Mouse (Mus musculus): ENCODE results near the gene Evl.

DNA sequence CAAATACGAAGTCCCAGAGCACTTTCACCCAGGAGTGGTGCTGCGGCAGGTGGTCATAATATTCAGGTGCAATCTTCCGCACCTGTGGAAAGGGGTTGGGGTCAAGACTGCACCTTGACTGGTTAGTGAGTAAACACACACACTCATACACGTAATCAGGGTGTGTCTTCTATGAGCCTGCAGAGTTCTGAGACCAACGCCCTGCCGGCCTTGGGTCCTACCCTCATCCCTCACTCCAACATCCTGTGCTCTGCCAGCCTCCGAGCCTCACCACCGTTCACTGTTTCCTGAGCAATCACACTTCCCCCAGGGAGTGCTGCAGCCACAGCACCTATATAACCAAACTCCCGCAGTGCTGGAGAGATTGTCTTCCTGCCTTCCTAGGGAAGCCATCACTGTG lies 136.0 kb downstream of the Evl start:
- TF ChIP-seq POLR2A (IDR thresholded peaks at IDR 0.05; ENCODE audit: insufficient read length, low read depth), result no peak
- TF ChIP-seq MYOD1 (IDR thresholded peaks at IDR 0.05; ENCODE audit: control insufficient read depth in 1 of 3, insufficient read length in 2 of 3, low read depth in 2 of 3), result no peak
- TF ChIP-seq MAX (IDR thresholded peaks at IDR 0.05; ENCODE audit: low read depth), result no peak
- TF ChIP-seq USF1 (IDR thresholded peaks at IDR 0.05; ENCODE audit: low read depth), result no peak
- no peak for TF ChIP-seq E2F4 (IDR thresholded peaks at IDR 0.05; ENCODE audit: insufficient read depth)
- TF ChIP-seq TCF12 (IDR thresholded peaks at IDR 0.05; ENCODE audit: insufficient read depth, poor library complexity, severe bottlenecking), result no peak
- no peak for TF ChIP-seq REST (IDR thresholded peaks at IDR 0.05; ENCODE audit: insufficient read depth, insufficient read length)
- TF ChIP-seq CEBPB (IDR thresholded peaks at IDR 0.05; ENCODE audit: insufficient read depth, poor library complexity, severe bottlenecking), result no peak
